Mouse (Mus musculus): ENCODE data around the gene Col5a3. TPM values are rescaled to one million over a fixed set of nuclear protein-coding genes. Genes with fewer than 3 reads are reported as not detected.
A peak's percentile ranks its signal among the peaks of the same experiment; 100 is the strongest.

The Col5a3 gene
- polyA plus RNA-seq, 1 experiment = 1.3 TPM

DNA sequence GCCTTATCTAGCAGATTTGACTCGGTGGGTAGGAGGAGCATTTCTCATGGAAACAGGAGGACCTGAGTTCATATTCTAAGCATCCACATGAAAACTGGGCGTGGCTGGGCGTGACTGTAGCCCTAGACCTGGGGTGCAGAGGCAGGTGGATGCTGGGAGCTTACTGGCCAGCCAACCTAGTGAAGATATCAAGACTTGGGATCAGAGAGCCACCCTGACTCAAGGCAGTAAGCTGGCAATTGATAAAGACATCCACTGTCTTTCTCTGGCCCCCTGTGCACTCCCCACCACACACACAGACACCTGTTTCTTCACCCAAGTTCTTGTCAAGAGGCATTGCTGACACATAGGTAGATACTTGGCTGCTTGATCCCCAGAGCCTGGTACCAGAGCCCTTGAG is 66.3 kb downstream of the Col5a3 start:
- H3K4me1 ChIP-seq (ENCODE audit: control insufficient read depth, insufficient read depth, low read length) = peaks cover 7% of the 10 kb centered on the region
- no peak overlapping the region for H3K4me3 ChIP-seq (ENCODE audit: low read depth, low read length)
- H3K9ac ChIP-seq (ENCODE audit: low read depth, poor library complexity, severe bottlenecking) = no peak overlapping the region
- H3K9me3 ChIP-seq (replicated peaks; ENCODE audit: control insufficient read depth, insufficient read depth, low read length, poor library complexity, severe bottlenecking) = no peaks in the 10 kb centered on the region
- H3K27me3 ChIP-seq (ENCODE audit: control insufficient read depth, insufficient read depth, low read length, poor library complexity, severe bottlenecking) = 0 out of 2 replicates have a peak, but pooled peaks cover 2% of the 10 kb centered on the region
- TF ChIP-seq EP300 (IDR thresholded peaks at IDR 0.05; ENCODE audit: insufficient read depth, low read depth, low read length) (no peak), POLR2A (IDR thresholded peaks at IDR 0.05; ENCODE audit: insufficient read depth, low read length) (no peak)
- no peaks in the 10 kb centered on the region for H3K36me3 ChIP-seq (ENCODE audit: control insufficient read depth, insufficient read depth, low read length, poor library complexity, severe bottlenecking)
- no peak overlapping the region for H3K27ac ChIP-seq (ENCODE audit: insufficient read depth, low read length)

DNA sequence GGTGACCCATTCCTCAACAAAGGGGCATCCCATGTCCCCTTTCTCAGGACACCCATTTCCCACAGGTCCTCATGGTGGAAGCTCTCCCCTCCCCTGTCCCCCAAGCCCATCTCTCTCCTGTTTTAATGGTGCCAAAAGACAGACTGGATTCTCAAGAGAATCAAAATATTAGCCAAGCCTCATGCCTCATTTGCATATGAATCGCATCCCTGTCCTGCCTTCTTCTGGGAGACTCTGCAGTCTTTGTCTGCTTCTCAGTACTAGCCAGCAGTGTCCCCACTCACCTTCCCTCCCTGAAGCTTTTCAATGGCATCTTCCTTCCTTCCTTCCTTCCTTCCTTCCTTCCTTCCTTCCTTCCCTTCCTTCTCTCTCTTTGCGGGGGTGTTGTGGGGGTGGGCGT is 67.2 kb downstream of the Col5a3 start:
- TF ChIP-seq POLR2A (IDR thresholded peaks at IDR 0.05; ENCODE audit: insufficient read depth, low read length) (no peak), EP300 (IDR thresholded peaks at IDR 0.05; ENCODE audit: insufficient read depth, low read depth, low read length) (no peak)
- H3K4me3 ChIP-seq (ENCODE audit: low read depth, low read length) = no peak overlapping the region
- no peaks in the 10 kb centered on the region for H3K9me3 ChIP-seq (replicated peaks; ENCODE audit: control insufficient read depth, insufficient read depth, low read length, poor library complexity, severe bottlenecking)
- H3K27me3 ChIP-seq (ENCODE audit: control insufficient read depth, insufficient read depth, low read length, poor library complexity, severe bottlenecking) = 0 out of 2 replicates have a peak, but pooled peaks cover 2% of the 10 kb centered on the region
- no peaks in the 10 kb centered on the region for H3K36me3 ChIP-seq (ENCODE audit: control insufficient read depth, insufficient read depth, low read length, poor library complexity, severe bottlenecking)
- H3K9ac ChIP-seq (ENCODE audit: low read depth, poor library complexity, severe bottlenecking) = no peak overlapping the region
- H3K4me1 ChIP-seq (ENCODE audit: control insufficient read depth, insufficient read depth, low read length) = peaks cover 7% of the 10 kb centered on the region
- no peak overlapping the region for H3K27ac ChIP-seq (ENCODE audit: insufficient read depth, low read length)

DNA sequence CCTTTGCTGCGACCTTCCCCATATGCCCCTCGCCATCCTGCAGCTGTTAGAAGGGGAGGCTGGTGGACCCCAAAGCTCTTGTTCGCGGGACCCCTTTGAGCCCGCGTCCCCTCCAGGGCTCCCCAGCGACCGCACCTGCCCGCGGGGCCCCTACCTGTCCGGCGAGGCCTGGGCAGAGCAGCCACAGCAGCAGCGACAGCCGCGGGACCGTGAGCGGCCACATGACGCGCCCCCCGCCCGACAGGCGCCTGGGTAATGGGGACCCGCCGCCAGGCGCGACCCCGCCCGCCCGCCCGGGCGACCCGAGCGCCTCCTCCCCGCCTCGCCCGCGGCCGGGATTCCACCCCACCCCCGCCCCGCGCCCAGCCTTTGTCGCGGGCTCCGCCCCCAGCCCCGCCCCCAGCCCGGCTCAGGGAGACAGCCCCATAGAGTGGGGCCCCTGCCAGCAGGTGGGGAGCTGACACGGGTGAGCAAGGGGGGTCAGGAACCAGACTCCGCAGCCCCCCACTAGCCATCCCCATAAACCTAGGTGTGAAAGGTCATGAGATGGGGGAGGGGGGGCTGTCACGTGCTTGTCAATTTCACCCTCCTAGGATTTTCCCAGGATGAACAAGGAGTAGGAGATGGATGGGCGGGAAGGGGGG is 68.7 kb downstream of the Col5a3 start, which contains the start of gene Olfm2:
Gene Olfm2, minus strand, starts transcription at position 333 of the 644 bp plus-strand sequence.
- peak within 1 kb of the TSS; percentile 65 for H3K9ac ChIP-seq (ENCODE audit: low read depth, poor library complexity, severe bottlenecking)
- H3K4me3 ChIP-seq (ENCODE audit: low read depth, low read length) = peak within 1 kb of the TSS; percentile 67
- H3K27ac ChIP-seq (ENCODE audit: insufficient read depth, low read length) = no peak within 1 kb of the TSS
- H3K4me1 ChIP-seq (ENCODE audit: control insufficient read depth, insufficient read depth, low read length) = peaks cover 7% of the 10 kb centered on the region
- H3K27me3 ChIP-seq (ENCODE audit: control insufficient read depth, insufficient read depth, low read length, poor library complexity, severe bottlenecking) = 0 out of 2 replicates have a peak, but pooled peaks cover 2% of the 10 kb centered on the region
- no peak for TF ChIP-seq POLR2A (IDR thresholded peaks at IDR 0.05; ENCODE audit: insufficient read depth, low read length)
- no peak for TF ChIP-seq EP300 (IDR thresholded peaks at IDR 0.05; ENCODE audit: insufficient read depth, low read depth, low read length)
- no peak for TF ChIP-seq CTCF (IDR thresholded peaks at IDR 0.05; ENCODE audit: low read depth, low read length)
- H3K9me3 ChIP-seq (replicated peaks; ENCODE audit: control insufficient read depth, insufficient read depth, low read length, poor library complexity, severe bottlenecking) = no peaks in the 10 kb centered on the region
- no peaks in the 10 kb centered on the region for H3K36me3 ChIP-seq (ENCODE audit: control insufficient read depth, insufficient read depth, low read length, poor library complexity, severe bottlenecking)

DNA sequence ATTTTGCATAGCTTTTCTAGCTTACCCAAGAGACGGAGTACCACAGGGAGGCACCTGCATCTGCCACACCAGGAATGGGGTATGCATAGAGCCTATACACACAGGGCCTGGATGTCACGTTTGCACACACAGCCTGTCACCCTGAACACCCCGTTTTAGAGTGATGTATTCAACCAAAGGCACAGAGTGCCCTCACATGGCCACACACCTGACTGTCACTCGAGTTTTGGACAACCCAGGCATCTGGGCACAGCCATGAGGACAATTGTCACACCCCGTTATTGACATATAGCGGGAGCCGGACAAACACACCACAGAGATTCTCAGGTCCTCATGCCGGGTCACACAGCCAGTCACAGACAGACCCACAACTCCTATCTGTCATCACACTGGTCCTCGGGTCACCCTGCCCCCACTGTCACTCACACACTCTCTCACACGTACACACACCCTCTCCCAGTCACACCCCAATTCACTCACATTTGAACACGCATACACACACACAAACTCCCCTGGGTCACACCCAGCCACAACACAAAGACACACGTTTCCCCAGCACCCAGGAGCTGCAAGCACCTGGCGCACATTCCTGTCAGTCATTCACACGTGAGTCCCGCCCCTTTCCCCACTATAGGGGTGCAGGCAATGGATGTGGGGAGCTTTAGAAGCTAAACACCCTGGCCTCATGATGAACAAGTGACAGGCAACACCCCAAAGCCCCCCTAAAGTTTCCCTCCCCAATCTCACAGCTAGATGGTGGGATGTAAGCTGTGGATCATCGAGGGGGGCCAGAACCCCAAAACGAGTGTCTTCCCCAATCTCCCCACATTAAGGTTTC is 69.5 kb downstream of the Col5a3 start:
- H3K27ac ChIP-seq (ENCODE audit: insufficient read depth, low read length) = no peak overlapping the region
- peak overlapping the region; percentile 65 for H3K9ac ChIP-seq (ENCODE audit: low read depth, poor library complexity, severe bottlenecking)
- no peaks in the 10 kb centered on the region for H3K36me3 ChIP-seq (ENCODE audit: control insufficient read depth, insufficient read depth, low read length, poor library complexity, severe bottlenecking)
- no peaks in the 10 kb centered on the region for H3K9me3 ChIP-seq (replicated peaks; ENCODE audit: control insufficient read depth, insufficient read depth, low read length, poor library complexity, severe bottlenecking)
- H3K4me3 ChIP-seq (ENCODE audit: low read depth, low read length) = peak overlapping the region; percentile 57
- peaks cover 7% of the 10 kb centered on the region for H3K4me1 ChIP-seq (ENCODE audit: control insufficient read depth, insufficient read depth, low read length)
- TF ChIP-seq EP300 (IDR thresholded peaks at IDR 0.05; ENCODE audit: insufficient read depth, low read depth, low read length) = no peak
- no peak for TF ChIP-seq CTCF (IDR thresholded peaks at IDR 0.05; ENCODE audit: low read depth, low read length)
- TF ChIP-seq POLR2A (IDR thresholded peaks at IDR 0.05; ENCODE audit: insufficient read depth, low read length) = no peak
- 0 out of 2 replicates have a peak, but pooled peaks cover 2% of the 10 kb centered on the region for H3K27me3 ChIP-seq (ENCODE audit: control insufficient read depth, insufficient read depth, low read length, poor library complexity, severe bottlenecking)

DNA sequence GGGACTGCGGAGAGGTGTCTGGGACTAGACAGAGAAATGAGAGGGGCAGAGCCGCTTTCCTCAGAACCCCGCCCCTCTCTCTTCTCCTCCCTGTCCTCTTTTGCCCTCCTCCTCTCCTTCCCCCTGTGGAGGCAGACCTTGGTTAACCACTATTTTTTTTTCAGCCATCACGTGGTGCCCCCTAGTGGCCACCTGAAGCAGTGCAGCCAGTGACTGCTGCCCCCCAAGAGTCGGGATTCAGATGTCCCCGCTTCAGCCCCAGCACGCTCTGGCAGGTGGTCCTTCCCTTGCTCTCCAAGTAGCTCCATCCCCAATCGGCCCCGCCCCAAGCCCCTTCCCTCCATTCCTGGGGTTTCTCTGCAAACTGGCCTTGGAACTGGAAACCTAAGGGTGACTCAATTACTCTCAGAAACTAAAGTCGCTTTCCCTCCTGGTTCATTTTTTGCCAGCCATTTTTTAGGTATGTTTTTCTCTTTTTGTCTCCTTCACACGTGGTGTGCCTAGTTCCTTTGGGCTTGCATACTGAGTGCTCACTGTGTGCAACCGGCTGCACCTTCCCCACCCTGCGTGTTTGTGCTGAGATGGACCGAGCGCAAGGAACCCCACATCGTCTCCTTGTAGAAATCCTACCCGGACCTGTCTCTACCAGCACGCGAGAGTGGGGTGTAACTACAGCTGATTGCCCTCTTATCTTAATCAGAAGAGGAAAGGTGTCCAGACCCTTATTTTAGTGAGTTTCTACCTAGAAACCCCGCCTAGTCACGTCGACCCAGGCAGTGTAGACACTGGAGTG is 70.7 kb downstream of the Col5a3 start:
- Histone ChIP-seq H3K4me1 (ENCODE audit: control insufficient read depth, insufficient read depth, low read length) (peaks cover 7% of the 10 kb centered on the region), H3K36me3 (ENCODE audit: control insufficient read depth, insufficient read depth, low read length, poor library complexity, severe bottlenecking) (no peaks in the 10 kb centered on the region), H3K9me3 (replicated peaks; ENCODE audit: control insufficient read depth, insufficient read depth, low read length, poor library complexity, severe bottlenecking) (no peaks in the 10 kb centered on the region), H3K4me3 (ENCODE audit: low read depth, low read length) (peak overlapping the region; percentile 32), H3K27ac (ENCODE audit: insufficient read depth, low read length) (no peak overlapping the region), H3K27me3 (ENCODE audit: control insufficient read depth, insufficient read depth, low read length, poor library complexity, severe bottlenecking) (0 out of 2 replicates have a peak, but pooled peaks cover 2% of the 10 kb centered on the region), H3K9ac (ENCODE audit: low read depth, poor library complexity, severe bottlenecking) (no peak overlapping the region)
- TF ChIP-seq CTCF (IDR thresholded peaks at IDR 0.05; ENCODE audit: low read depth, low read length) (peak; percentile 89), POLR2A (IDR thresholded peaks at IDR 0.05; ENCODE audit: insufficient read depth, low read length) (no peak), EP300 (IDR thresholded peaks at IDR 0.05; ENCODE audit: insufficient read depth, low read depth, low read length) (no peak)

All from ES-Bruce4 (cell line).